Mouse (Mus musculus) cerebellum, adult 9-11 months (tissue): Measurements from ENCODE around the gene Arl8a.

Source experiments
- DNase-seq: peaks from one replicate; pipeline ENCODE4 v3.0.0; 2022

The Arl8a gene

GRCm38 (mm10) chr1:135133678-135134435 lies 12.8 kb upstream of the Arl8a start:
- DNase-seq: no peak

DNA sequence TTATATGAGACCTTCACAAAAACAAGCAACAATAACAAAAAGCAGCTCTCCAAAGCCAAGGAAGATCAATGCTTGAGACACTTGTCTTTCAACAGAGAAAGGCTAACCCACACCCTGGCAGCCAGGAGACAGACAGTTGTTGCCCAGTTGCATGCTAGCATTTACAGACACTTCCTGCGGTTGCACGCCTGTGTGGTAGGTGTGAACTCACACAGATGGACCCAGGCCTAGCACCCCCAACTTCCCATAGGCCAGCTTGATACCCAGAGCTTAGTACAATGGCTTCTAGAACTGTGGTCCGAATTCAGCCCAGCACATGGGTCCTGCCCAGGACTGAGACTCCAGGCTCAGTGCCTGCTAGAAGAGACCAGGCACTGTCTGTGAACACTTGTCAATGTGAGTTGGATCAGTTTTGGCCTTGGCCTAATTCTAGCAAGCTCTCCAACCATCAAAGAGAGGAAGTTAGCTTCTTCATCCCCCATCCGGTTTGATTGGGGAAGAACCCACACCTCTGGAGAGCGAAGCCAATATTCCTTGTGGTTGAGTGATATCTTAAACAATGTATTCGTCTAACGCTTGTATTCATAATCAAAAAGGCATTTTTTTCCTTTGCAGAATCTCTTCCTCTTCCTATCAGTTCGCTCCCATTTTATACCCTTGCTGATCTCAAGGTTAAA lies 11.4 kb upstream of the Arl8a start:
- no peak for DNase-seq

- no peak for DNase-seq
Observed at GRCm38 (mm10) chr1:135136500-135136899, 10.1 kb upstream of the Arl8a start.

DNA sequence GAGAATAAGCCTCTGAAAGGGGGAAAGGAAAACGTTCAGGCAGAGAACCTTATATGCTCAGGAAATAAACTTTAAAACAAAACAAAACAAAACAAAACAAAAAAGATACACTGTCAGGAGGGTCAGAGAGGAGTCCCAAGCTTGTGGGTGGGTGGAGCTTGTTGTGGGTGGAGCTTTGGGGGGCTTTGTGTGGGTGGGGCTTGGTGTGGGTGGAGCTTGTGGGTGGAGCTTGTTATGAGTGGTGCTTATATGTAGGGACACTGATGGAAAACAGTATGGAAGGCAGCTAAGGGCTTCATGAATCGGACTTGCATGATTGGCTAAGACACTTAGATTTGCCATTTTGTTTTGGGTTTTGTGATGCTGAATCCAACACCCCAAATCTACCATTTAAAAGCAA lies 6.7 kb upstream of the Arl8a start:
- DNase-seq: no peak

- no peak for DNase-seq
Observed at GRCm38 (mm10) chr1:135142452-135142851, 4.2 kb upstream of the Arl8a start.

DNA sequence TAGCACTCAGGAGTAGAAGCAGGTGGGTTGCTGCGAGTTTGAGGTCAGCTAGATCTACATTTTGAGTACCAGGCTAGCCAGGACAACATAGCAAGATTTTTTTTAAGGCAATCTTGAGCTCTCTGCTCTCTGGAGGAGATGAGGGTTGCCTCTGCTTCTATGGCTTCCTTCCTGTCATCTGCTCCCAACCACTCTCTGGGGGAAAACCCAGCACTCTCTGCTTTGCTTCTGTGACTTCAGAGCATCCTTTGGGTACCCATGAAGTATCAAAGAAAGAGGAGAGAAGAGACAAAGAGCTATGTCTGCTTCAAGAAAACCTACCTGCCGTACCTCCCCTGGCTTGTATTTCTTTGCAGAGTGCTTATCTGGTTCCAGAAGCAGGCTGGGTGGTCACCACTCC lies 2.7 kb upstream of the Arl8a start:
- DNase-seq: no peak

DNA sequence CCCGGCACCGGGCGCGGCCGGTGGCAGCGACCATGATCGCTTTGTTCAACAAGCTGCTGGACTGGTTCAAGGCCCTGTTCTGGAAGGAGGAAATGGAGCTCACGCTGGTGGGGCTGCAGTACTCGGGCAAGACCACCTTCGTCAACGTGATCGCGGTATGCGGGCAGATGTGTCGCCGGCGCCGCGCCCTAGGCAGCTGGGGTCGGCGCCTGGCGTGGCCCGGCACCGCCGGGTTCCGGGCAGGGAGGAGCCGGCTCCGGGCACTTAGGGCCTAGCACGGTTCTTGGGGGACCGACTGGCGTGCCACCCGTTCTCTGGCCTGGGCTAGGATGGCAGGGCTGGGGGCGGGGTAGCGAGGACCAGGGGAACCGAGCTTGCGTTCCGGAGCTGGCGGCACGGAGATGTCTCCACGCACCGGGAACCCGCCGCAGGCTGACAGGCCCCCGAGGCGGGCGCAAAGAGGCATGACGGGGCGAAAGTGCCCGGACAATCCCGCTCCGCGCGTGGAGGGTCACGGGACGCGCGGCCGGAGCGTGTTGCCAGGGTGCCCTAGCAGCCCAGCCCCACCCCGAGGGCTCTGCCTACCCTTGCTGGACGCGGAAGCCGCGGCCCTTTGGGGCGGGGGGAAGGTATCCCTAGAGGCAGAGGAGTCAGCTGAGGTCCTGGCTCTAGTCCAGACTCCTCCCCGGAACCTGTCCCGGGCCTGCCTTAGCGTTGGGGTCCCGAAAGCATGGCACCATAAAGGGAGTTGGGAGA lies 500 bp downstream of the Arl8a start:
- DNase-seq: peak; percentile 88

- no peak for DNase-seq
Observed at GRCm38 (mm10) chr1:135147702-135148058, 1.1 kb downstream of the Arl8a start.

GRCm38 (mm10) chr1:135148476-135148875 lies 1.9 kb downstream of the Arl8a start:
- DNase-seq: no peak

DNA sequence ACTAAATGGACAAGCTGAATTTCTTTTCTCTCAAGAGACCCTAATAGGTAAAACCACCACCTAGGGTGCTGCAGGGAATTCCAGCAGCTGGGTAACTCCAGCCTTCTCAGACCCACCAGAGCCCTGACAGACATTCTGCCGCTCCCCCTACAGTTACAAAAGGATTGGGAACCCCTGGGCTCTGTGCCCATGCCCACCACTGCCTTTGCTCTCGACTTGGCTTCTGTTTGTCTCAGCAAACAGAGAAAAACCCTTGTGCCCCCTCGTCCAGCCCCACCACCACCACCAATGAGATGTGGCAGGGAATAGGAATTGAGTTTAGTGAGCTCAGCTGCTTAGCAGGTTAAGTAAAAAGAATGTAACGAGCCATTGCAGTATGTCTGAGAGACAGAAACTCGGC lies 2.4 kb downstream of the Arl8a start:
- DNase-seq: no peak

DNA sequence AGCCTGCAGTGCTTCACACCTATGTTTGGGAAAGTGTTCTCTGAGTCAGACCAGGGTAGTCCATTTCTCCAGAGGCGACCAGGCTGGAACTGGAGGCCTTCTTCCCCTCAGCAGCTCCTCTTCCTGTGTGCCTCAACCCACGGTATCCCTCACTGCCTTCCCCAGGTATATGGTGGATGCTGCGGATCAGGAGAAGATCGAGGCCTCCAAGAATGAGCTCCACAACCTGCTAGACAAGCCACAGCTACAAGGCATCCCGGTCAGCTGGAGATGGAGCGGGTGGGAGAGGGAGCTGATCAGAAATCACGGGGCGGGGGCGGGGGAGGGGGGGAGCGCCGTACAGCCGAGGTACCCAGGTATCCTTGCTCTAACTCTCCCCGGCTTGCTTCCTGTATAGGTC lies 7.4 kb downstream of the Arl8a start:
- no peak for DNase-seq

- peak; percentile 86 for DNase-seq
Observed at GRCm38 (mm10) chr1:135154411-135154959, 7.9 kb downstream of the Arl8a start.

DNA sequence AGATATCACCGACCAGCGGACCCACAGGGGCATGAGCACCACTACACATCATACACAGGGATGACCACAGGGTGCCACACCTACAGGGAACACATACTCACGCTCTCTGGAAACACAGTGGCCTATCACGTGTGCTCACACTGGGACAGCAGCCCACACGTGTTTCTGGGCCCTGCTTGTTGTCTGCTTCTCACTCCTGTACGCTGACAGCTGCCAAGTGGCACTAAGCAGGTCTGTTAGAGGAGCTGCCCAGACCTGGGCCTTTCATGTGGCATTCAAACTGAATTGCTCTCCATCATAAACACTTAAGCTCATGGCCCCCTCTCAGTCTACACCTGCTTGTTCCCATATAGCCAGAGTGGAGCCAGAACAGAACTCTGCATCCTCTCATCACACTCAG lies 9.7 kb downstream of the Arl8a start:
- DNase-seq: no peak

DNA sequence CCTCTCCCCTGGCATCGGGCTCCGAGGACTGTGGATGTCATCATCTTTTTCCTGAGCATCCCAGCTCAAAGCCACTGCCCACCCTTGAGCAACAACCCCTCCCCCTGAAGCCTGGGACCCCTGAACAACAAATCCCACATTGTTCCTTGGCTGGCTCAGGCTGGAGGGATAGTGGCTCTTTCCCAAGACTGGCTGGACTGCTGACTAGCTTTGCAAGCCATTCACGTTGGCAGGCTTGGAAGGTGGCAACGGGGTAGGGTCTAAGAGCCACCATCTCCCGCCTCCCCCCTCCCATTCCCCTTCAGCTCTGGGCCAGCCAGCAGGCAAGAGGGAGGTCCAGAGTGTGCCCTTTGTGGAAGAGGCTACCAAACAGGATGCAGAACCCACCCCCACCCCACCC lies 12.0 kb downstream of the Arl8a start:
- DNase-seq: peak; percentile 65

GRCm38 (mm10) chr1:135159074-135159473 lies 12.4 kb downstream of the Arl8a start:
- no peak for DNase-seq

GRCm38 (mm10) chr1:135159556-135160123 lies 13.0 kb downstream of the Arl8a start:
- no peak for DNase-seq

DNA sequence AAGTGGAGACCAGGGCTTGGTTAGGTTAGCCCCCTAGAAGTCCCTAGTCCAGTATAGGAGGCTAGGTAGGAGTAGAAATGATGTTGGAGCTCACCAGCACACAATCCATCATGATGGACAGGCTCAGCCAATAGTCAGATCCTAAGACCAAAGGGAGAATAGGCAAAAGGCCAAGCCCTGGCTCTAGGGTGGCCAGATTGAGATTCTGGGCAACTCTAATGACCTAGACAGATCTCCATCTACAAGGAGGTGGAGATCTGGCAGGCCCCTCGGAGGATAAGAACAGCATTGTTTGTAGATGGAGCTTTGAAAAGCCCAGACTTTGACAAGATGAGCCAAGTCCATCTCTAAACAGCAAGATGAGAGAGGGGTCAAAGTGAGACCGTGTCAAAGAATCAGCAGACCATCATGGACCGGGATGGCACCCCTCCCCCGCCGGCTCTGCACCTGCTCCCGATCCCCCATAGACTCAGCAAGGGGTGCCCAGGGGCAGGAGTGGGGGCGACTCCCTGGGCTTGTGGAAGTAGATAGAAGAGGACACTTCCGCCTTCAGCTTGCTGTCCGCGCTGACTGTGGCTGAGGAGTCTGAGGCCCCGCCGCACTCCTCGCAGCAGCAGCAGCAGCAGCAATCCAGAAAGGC lies 13.9 kb downstream of the Arl8a start:
- DNase-seq: no peak

GRCm38 (mm10) chr1:135162720-135163119 lies 16.1 kb downstream of the Arl8a start:
- DNase-seq: peak; percentile 59

DNA sequence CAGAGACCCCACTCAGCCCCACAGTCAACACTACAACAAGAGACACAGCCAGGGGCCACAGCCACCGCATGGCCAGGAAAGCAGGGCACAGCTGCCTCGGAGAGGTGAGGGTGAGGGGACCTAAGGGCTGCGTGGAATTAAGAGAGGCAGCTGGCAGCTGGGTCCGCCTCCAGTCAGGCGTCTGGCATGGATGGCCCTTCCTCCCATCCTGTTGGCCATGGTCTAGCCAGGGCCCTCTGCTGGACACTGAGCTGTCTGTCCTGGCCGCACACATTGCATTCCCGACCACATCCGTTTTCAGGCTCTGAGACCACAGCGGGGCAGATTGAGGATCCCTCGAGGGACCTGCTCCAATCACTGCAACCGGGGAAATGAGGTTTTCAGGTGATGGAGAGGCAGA lies 20.8 kb downstream of the Arl8a start, which contains the start of gene Gpr37l1:
TSS of gene Gpr37l1 (minus strand) at position 247 of the 400 bp plus-strand sequence.
- no peak for DNase-seq

DNA sequence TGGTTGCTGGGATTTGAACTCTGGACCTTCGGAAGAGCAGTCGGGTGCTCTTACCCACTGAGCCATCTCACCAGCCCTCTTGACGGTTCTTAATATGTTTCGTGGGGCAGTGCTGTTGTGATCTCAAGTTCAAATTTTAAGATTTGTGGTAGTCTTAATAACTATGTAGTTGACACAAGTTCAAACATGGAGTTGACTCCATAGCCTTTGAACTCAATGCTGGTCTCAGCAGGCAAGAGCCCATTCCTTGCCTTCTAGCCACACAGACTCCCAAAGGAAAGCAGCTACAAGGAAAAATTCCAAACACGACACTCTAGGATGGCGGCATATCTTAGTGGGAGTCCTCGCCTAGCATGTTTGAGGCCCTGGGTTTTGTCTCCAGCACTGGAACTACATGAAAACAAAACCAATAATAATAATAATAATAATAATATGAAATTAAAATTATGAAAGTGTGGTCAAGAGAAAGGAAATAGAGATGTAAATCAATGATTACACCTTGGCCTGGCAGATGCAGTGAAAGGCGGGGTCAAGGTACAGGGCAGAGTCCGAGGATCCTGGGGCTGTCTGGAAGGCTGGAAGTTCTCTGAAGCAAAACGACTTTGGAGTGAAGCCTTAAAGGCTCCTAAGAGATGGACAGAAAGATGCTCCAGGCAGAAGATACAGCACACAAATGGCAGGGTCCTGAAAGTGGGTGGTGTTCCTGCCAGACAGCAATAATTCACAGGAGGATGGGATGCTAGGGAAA lies 22.0 kb downstream of the Arl8a start:
- no peak for DNase-seq

GRCm38 (mm10) chr1:135169556-135170224 lies 23.1 kb downstream of the Arl8a start:
- DNase-seq: no peak
